Mouse (Mus musculus) liver, embryonic 13.5 days (tissue): ENCODE measurements around the gene Gm44502. TPM values are rescaled to one million over a fixed set of nuclear protein-coding genes. Genes with fewer than 3 reads are reported as not detected.

ENCODE experiments used
- ATAC-seq: fragments of 200-750 bp; cut with Nextera tagmentation; 2 replicates; pipeline ENCODE4 v1.8.0; 2017; ENCODE audit warnings: low read depth, mild to moderate bottlenecking, moderate number of reproducible peaks, moderate library complexity
- DNase-seq: peaks from one replicate; pipeline ENCODE4 v3.0.0; 2022
- H3K27ac ChIP-seq: fragments of 300-500 bp; sonication (generic); 2 replicates; pipeline ENCODE4 v1.5.1; 2015; ENCODE audit warnings: moderate library complexity, mild to moderate bottlenecking, inconsistent platforms
- H3K27me3 ChIP-seq: fragments of 300-500 bp; sonication (generic); 2 replicates; pipeline ENCODE4 v1.6.1; 2015; ENCODE audit warnings: mild to moderate bottlenecking, inconsistent platforms
- H3K36me3 ChIP-seq: fragments of 300-500 bp; sonication (generic); 2 replicates; pipeline ENCODE4 v1.6.1; 2015; ENCODE audit warnings: mild to moderate bottlenecking, inconsistent platforms
- H3K4me1 ChIP-seq: fragments of 300-500 bp; sonication (generic); replicated peaks from 2 replicates; pipeline ENCODE4 v1.6.1; 2015; ENCODE audit warnings: inconsistent platforms
- H3K4me2 ChIP-seq: fragments of 300-500 bp; sonication (generic); 2 replicates; pipeline ENCODE4 v1.6.1; 2015; ENCODE audit warnings: inconsistent platforms, mild to moderate bottlenecking, moderate library complexity
- H3K4me3 ChIP-seq: fragments of 300-500 bp; sonication (generic); replicated peaks from 2 replicates; pipeline ENCODE4 v1.5.1; 2015; ENCODE audit warnings: mild to moderate bottlenecking, inconsistent platforms
- H3K9ac ChIP-seq: fragments of 300-500 bp; sonication (generic); 2 replicates; pipeline ENCODE4 v1.6.1; 2015; ENCODE audit warnings: mild to moderate bottlenecking, inconsistent platforms
- H3K9me3 ChIP-seq: fragments of 300-500 bp; sonication (generic); replicated peaks from 2 replicates; pipeline ENCODE4 v1.6.1; 2016; ENCODE audit warnings: inconsistent platforms
- whole genome bisulfite sequencing: fragments of 180-500 bp; shearing (Covaris S2); methylation state at CpG from one replicate; pipeline ENCODE4 v1.1.7; 2015; ENCODE audit not compliant: insufficient replicate concordance; 5-methylcytosine and 5-hydroxymethylcytosine counted together
- polyA plus RNA-seq: library from polyadenylated mRNA; unstranded; fragments of >200 nt; fragmentation: Nextera tagmentation; extraction: Ambion mirVana; gene quantifications from 2 replicates; pipeline ENCODE4 v1.2.1, GENCODE M21; 2015

The Gm44502 gene
- polyA plus RNA-seq, 1 experiment from 2014 or later: 0.13 TPM

DNA sequence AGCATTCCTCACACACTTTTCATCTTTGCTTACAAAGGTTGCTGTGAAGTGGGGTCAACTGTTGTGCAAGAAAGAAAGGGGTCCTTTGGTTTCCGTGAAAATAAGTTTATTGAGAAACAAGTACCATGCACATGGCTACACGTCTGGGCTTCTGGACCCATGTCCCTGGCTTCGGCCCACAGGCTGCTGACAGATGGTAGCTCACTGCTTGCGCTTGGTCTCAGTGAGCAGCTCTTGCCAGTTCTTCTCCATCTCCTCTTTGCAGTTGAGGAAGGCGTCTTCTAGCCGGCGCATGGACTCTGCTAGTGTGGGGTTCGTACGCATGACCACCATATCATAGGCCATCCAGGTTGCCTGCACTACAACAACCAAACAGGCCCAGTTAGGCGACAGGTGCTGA, 39.4 kb downstream of the Gm44502 start:
- Histone ChIP-seq H3K4me3 (no peak overlapping the region), H3K9me3 (no peaks in the 10 kb centered on the region), H3K36me3 (no peaks in the 10 kb centered on the region), H3K27me3 (peaks cover 12% of the 10 kb centered on the region; the same call in 1 of the 2 replicates), H3K4me2 (no peak overlapping the region), H3K9ac (no peak overlapping the region), H3K27ac (no peak overlapping the region), H3K4me1 (no peaks in the 10 kb centered on the region)
- no peak for DNase-seq
- no peak for ATAC-seq
- 78% methylated on average over 10 of the region's 10 CpGs for WGBS

DNA sequence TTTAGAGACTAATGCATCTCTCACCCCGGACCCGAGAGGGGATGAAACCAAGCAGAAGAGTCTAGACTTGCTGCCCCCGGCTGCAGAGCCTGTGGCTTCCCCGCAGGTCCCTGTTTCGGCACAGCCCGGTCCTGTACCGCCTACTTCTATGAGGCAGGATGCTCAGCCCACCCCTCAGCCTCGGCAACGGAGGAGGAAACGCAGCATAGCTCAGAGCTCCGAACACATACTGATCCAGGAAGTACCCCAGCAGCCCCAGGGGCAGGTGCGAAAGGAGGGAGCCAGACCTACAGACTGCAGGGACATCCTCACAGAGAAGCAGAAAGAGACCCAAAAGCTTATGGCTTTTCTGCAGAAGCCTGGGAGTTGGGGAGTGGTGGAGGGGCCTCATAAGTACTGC, 42.4 kb downstream of the Gm44502 start:
- Histone ChIP-seq H3K9me3 (no peaks in the 10 kb centered on the region), H3K27ac (no peak overlapping the region), H3K27me3 (peaks cover 14% of the 10 kb centered on the region)

DNA sequence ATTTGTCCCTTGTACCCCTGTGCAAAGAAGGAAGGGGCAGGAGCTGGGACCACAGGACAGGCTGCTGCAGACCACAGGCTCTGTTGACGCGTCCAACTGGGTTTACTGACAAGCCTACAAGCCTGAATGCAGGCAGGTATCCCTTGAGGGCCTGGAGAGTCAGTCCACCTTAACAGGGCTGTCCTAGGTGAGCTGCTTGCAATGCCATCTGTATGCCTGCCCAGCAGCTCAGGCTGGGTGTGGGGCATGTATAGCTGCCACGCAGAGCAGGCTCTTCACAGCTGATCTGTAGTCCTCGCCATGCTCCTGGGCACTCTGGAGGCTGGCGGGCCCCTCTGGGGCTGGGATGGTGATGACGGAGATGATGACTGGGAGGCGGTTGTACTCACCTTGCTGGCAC, 44.9 kb downstream of the Gm44502 start, which contains the start of gene Klhdc7b:
Klhdc7b (plus strand) TSS at position 301 of the 400 bp plus-strand sequence.
- peaks cover 16% of the 10 kb centered on the region for H3K27me3 ChIP-seq
- H3K4me2 ChIP-seq: no peak within 1 kb of the TSS
- no peaks in the 10 kb centered on the region for H3K9me3 ChIP-seq
- no peak for DNase-seq
- ATAC-seq: no peak
- no peak within 1 kb of the TSS for H3K9ac ChIP-seq
- no peak within 1 kb of the TSS for H3K4me3 ChIP-seq
- WGBS: 64% methylated on average over 7 of the region's 7 CpGs
- H3K27ac ChIP-seq: no peak within 1 kb of the TSS
- H3K4me1 ChIP-seq: peaks cover 1% of the 10 kb centered on the region
- no peaks in the 10 kb centered on the region for H3K36me3 ChIP-seq

More for the DNA sequence above, 42.4 kb downstream of the Gm44502 start:
- WGBS: 37% methylated on average over 12 of the region's 12 CpGs
- H3K4me3 ChIP-seq: no peak overlapping the region
- H3K4me2 ChIP-seq: no peak overlapping the region
- H3K4me1 ChIP-seq: no peaks in the 10 kb centered on the region
- ATAC-seq (no peak), DNase-seq (no peak)
- no peaks in the 10 kb centered on the region for H3K36me3 ChIP-seq
- no peak overlapping the region for H3K9ac ChIP-seq

GRCm38 (mm10) chr15:89379429-89379828, 50.1 kb downstream of the Gm44502 start:
- H3K4me1 ChIP-seq: peaks cover 31% of the 10 kb centered on the region
- peak overlapping the region; percentile 50 for H3K4me3 ChIP-seq
- ATAC-seq: peak; percentile 61
- peaks cover 43% of the 10 kb centered on the region for H3K27me3 ChIP-seq
- 5% methylated on average over 10 of the region's 10 CpGs for WGBS
- H3K9ac ChIP-seq: peak overlapping the region; percentile 47
- H3K4me2 ChIP-seq: peak overlapping the region; percentile 69
- DNase-seq: no peak
- H3K36me3 ChIP-seq: no peaks in the 10 kb centered on the region
- H3K27ac ChIP-seq: no peak overlapping the region
- no peaks in the 10 kb centered on the region for H3K9me3 ChIP-seq

- DNase-seq (no peak), ATAC-seq (no peak; the same call in 1 of the 2 replicates)
- H3K9ac ChIP-seq: peak within 1 kb of the TSS; percentile 47
- peaks cover 36% of the 10 kb centered on the region for H3K4me1 ChIP-seq
- peak within 1 kb of the TSS; percentile 69 for H3K4me2 ChIP-seq
- no peaks in the 10 kb centered on the region for H3K9me3 ChIP-seq
- peaks cover 43% of the 10 kb centered on the region for H3K27me3 ChIP-seq
- no peaks in the 10 kb centered on the region for H3K36me3 ChIP-seq
- 2% methylated on average over 32 of the region's 33 CpGs for WGBS
- H3K4me3 ChIP-seq: peak within 1 kb of the TSS; percentile 50
- H3K27ac ChIP-seq: no peak within 1 kb of the TSS
Observed at GRCm38 (mm10) chr15:89378831-89379401, 50.6 kb downstream of the Gm44502 start, which contains the start of gene Odf3b. Odf3b (minus strand) TSS chr15:89379282.

GRCm38 (mm10) chr15:89377938-89378828, 51.3 kb downstream of the Gm44502 start:
- H3K36me3 ChIP-seq: no peaks in the 10 kb centered on the region
- H3K9me3 ChIP-seq: no peaks in the 10 kb centered on the region
- H3K4me3 ChIP-seq: peak overlapping the region; percentile 50
- peaks cover 40% of the 10 kb centered on the region for H3K27me3 ChIP-seq
- ATAC-seq: no peak
- H3K9ac ChIP-seq: peak overlapping the region; percentile 47
- peak overlapping the region; percentile 69 for H3K4me2 ChIP-seq
- peaks cover 40% of the 10 kb centered on the region for H3K4me1 ChIP-seq
- no peak for DNase-seq
- no peak overlapping the region for H3K27ac ChIP-seq
- WGBS: 20% methylated on average over 46 of the region's 46 CpGs

DNA sequence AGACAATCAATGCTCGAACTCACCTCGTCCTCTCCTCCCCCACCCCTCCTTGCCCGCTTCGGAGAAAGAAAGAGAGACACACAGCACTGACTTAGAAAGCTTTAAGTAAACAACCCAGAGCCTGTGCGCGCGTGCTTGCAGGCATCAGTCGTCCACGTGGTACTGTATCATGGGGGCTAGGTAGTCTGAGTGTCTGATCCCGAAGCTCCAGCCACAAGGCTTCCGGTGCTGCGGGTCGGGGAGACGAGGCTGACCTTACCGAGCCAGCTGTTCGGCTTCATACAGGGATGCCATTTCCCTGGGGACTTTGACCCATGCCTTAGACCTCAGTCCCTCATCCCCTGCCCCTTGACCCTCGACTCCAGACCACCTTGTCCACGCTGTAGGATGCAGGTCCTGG, 52.1 kb downstream of the Gm44502 start:
- Histone ChIP-seq H3K4me3 (no peak overlapping the region), H3K4me2 (peak overlapping the region; percentile 69), H3K27me3 (peaks cover 40% of the 10 kb centered on the region), H3K36me3 (peaks cover 6% of the 10 kb centered on the region), H3K4me1 (peaks cover 49% of the 10 kb centered on the region), H3K9ac (no peak overlapping the region), H3K27ac (no peak overlapping the region), H3K9me3 (no peaks in the 10 kb centered on the region)
- WGBS: 8% methylated on average over 18 of the region's 18 CpGs
- no peak for ATAC-seq
- DNase-seq: no peak

- ATAC-seq (no peak), DNase-seq (no peak)
- no peak within 1 kb of the TSS for H3K4me3 ChIP-seq
- H3K9me3 ChIP-seq: no peaks in the 10 kb centered on the region
- H3K36me3 ChIP-seq: peaks cover 10% of the 10 kb centered on the region
- H3K4me1 ChIP-seq: peaks cover 53% of the 10 kb centered on the region
- peak within 1 kb of the TSS; percentile 69 for H3K4me2 ChIP-seq
- WGBS: 43% methylated on average over 16 of the region's 16 CpGs
- no peak within 1 kb of the TSS for H3K9ac ChIP-seq
- H3K27me3 ChIP-seq: peaks cover 40% of the 10 kb centered on the region
- H3K27ac ChIP-seq: no peak within 1 kb of the TSS
Observed at GRCm38 (mm10) chr15:89376957-89377356, 52.5 kb downstream of the Gm44502 start, which contains the start of gene Tymp. Tymp (minus strand) TSS chr15:89377039.

GRCm38 (mm10) chr15:89376040-89376439, 53.5 kb downstream of the Gm44502 start:
- Histone ChIP-seq H3K36me3 (peaks cover 19% of the 10 kb centered on the region), H3K4me2 (no peak overlapping the region), H3K4me3 (no peak overlapping the region), H3K9me3 (no peaks in the 10 kb centered on the region), H3K27ac (no peak overlapping the region), H3K4me1 (peaks cover 58% of the 10 kb centered on the region), H3K27me3 (peaks cover 40% of the 10 kb centered on the region), H3K9ac (no peak overlapping the region)
- no peak for DNase-seq
- WGBS: 68% methylated on average over 7 of the region's 7 CpGs
- ATAC-seq: no peak

DNA sequence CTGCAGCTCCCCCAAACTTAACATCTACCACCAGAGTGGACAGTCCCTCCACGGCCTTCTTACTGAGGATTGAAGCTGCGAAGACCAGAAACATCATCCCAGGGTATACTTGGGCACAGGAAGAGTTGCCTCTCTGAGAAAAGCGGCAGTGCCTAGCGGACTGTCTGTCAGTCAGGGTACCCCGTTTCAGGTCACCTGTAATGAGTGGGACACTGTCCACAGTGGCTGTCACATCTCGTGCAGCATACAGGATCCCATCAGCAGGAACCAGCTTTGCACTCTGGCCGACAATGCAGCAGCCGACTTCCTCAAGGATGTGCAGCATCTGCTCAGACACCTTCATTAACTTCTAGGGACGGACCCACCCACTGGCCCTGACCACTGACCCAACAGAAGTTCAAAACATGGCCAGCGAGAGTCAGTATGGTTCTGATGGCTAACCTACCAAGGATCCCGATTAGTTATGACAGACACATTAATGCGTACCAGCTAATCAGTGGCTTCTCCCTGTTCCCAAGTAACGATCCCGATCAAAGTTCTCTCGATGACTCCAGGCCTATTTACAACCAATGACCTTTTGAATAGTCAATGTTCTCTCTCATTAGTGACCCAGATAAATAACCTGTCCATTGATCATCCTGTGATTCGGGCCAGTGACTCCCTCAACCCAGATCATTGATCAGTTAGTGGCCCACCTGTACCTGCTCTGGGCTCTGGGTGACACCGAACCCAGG, 54.5 kb downstream of the Gm44502 start:
- Histone ChIP-seq H3K4me1 (peaks cover 66% of the 10 kb centered on the region), H3K27me3 (peaks cover 40% of the 10 kb centered on the region), H3K9ac (no peak overlapping the region), H3K4me3 (no peak overlapping the region), H3K9me3 (no peaks in the 10 kb centered on the region), H3K36me3 (peaks cover 29% of the 10 kb centered on the region), H3K4me2 (no peak overlapping the region; the same call in 1 of the 2 replicates), H3K27ac (no peak overlapping the region)
- WGBS: 81% methylated on average over 17 of the region's 17 CpGs
- DNase-seq: no peak
- ATAC-seq: no peak

DNA sequence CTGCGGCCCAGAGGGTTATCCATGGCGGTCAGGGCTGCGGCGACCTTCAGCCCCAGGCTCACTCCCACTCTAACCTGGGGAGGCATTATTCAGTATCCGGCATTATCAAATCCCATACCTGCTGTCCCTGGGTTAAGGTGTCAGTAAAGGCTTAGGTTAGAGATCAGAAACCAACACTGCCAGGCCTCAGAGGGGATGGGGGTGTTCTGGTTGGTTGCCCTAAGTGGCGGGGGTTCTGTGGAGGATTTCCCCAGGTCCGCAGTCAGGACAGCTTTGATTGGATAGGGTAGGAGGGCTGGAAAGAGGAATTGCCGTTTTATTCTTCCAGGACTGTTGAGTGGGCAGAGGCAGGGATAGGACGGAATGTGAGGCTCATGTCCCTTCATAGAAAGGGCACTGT, 55.2 kb downstream of the Gm44502 start:
- peak overlapping the region; percentile 87; the same call in 1 of the 2 replicates for H3K27ac ChIP-seq
- peaks cover 62% of the 10 kb centered on the region for H3K4me1 ChIP-seq
- 52% methylated on average over 9 of the region's 9 CpGs for WGBS
- H3K36me3 ChIP-seq: peaks cover 36% of the 10 kb centered on the region
- DNase-seq (no peak), ATAC-seq (peak; percentile 1)
- H3K27me3 ChIP-seq: peaks cover 36% of the 10 kb centered on the region
- H3K4me2 ChIP-seq: peak overlapping the region; percentile 98
- H3K4me3 ChIP-seq: peak overlapping the region; percentile 71
- H3K9ac ChIP-seq: peak overlapping the region; percentile 85
- no peaks in the 10 kb centered on the region for H3K9me3 ChIP-seq
